Mouse (Mus musculus) C2C12 (cell line): ENCODE results near the gene Clcn7. TPM values are rescaled to one million over a fixed set of nuclear protein-coding genes. Genes with fewer than 3 reads are reported as not detected.
A peak's percentile ranks its signal among the peaks of the same experiment; 100 is the strongest.

Experiments
- H3K27me3 ChIP-seq: one replicate; pipeline ENCODE4 v1.6.1; 2011; ENCODE audit not compliant: control insufficient read depth, insufficient read depth, insufficient read length
- H3K36me3 ChIP-seq: one replicate; pipeline ENCODE4 v1.6.1; 2011; ENCODE audit not compliant: control insufficient read depth, insufficient read depth
- H3K4me3 ChIP-seq: one replicate; pipeline ENCODE4 v1.5.1; 2011; ENCODE audit warnings: mild to moderate bottlenecking, control low read depth; ENCODE audit not compliant: poor library complexity, insufficient read depth, severe bottlenecking
- H3K79me2 ChIP-seq: one replicate; pipeline ENCODE4 v1.6.1; 2011; ENCODE audit not compliant: control insufficient read depth, insufficient read depth
- H3K79me3 ChIP-seq: one replicate; pipeline ENCODE4 v1.6.1; 2011; ENCODE audit warnings: low read depth, control low read depth
- H3ac ChIP-seq: one replicate; pipeline ENCODE3; 2011; ENCODE audit warnings: low read depth; ENCODE audit not compliant: control insufficient read depth, insufficient read length
- CEBPB ChIP-seq: IDR thresholded peaks from one replicate; pipeline ENCODE4 v1.6.1; 2011; ENCODE audit warnings: low read depth, mild to moderate bottlenecking, control low read depth, moderate library complexity
- CTCF ChIP-seq: IDR thresholded peaks from one replicate; pipeline ENCODE4 v1.5.1; 2011; ENCODE audit not compliant: control insufficient read depth, insufficient read depth, insufficient read length
- FOSL1 ChIP-seq: IDR thresholded peaks from one replicate; pipeline ENCODE4 v1.8.0; 2011; ENCODE audit warnings: mild to moderate bottlenecking, low read length; ENCODE audit not compliant: poor library complexity, insufficient read depth, severe bottlenecking
- MAX ChIP-seq: IDR thresholded peaks from one replicate; pipeline ENCODE4 v1.6.1; 2011; ENCODE audit warnings: mild to moderate bottlenecking, control low read depth
- MYOD1 ChIP-seq: IDR thresholded peaks from one replicate; pipeline ENCODE4 v1.6.1; 2011; ENCODE audit warnings: low read depth; ENCODE audit not compliant: control insufficient read depth, insufficient read length
- MYOG ChIP-seq: IDR thresholded peaks from one replicate; pipeline ENCODE4 v1.6.1; 2011; ENCODE audit not compliant: control insufficient read depth, insufficient read length; ENCODE audit errors: extremely low read depth
- USF1 ChIP-seq: IDR thresholded peaks from one replicate; pipeline ENCODE4 v1.6.1; 2011; ENCODE audit warnings: low read depth, mild to moderate bottlenecking, control low read depth, moderate library complexity
- polyA plus RNA-seq: library from polyadenylated mRNA; unstranded; fragments of >200 nt; fragmentation: generic; extraction: Trizol; gene quantifications from one replicate; pipeline ENCODE4 v1.2.1, GENCODE M21; 2012; ENCODE audit warnings: missing spikeins

The Clcn7 gene
- polyA plus RNA-seq, 1 experiment: 19.9 TPM

DNA sequence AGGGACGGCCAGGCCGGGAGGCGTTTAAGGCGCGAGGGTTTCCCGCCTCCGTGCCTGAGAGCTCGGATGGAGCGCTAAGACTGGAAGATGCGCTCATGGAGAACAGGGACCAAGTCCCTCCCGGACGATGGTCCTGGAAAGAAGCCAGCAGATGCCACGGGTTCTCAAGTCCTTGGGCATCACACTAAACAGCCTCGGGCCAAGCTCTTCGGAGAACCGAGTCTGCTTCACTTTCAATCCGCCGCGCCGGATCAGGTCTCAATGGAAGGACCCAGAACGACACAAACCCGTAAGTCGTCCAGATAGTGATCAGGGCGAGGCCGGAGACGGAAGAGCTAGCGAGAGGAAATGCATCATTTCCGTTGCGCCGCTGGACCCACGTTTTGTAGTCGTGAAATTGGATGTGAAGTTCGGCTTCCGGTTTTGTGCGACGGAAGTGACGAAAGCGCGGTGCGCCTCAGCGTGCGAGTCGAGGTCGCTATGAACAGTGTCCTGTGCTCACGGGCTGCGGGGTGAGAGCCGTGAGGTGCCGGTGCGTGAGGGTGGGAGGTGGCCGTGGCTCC is 51.0 kb downstream of the Clcn7 start, which contains the start of gene BC003965:
BC003965 (plus strand) TSS at position 426 of the 563 bp plus-strand sequence.
- H3ac ChIP-seq: peak within 1 kb of the TSS; percentile 85
- peaks cover 25% of the 10 kb centered on the region for H3K79me3 ChIP-seq
- peaks cover 12% of the 10 kb centered on the region for H3K27me3 ChIP-seq
- no peak for TF ChIP-seq USF1
- peak; percentile 99 for TF ChIP-seq MAX
- peak within 1 kb of the TSS; percentile 99 for H3K4me3 ChIP-seq
- H3K79me2 ChIP-seq: peaks cover 46% of the 10 kb centered on the region
- H3K36me3 ChIP-seq: peaks cover 5% of the 10 kb centered on the region

- peaks cover 54% of the 10 kb centered on the region for H3K79me2 ChIP-seq
- TF ChIP-seq CTCF: no peak
- no peak for TF ChIP-seq MAX
- no peak for TF ChIP-seq USF1
- TF ChIP-seq FOSL1: no peak
- no peak for TF ChIP-seq CEBPB
- no peak for TF ChIP-seq MYOG
- TF ChIP-seq MYOD1: no peak
- H3K27me3 ChIP-seq: peaks cover 8% of the 10 kb centered on the region
- peak overlapping the region; percentile 99 for H3K4me3 ChIP-seq
- H3K79me3 ChIP-seq: peaks cover 32% of the 10 kb centered on the region
- peak overlapping the region; percentile 83 for H3ac ChIP-seq
- H3K36me3 ChIP-seq: peaks cover 5% of the 10 kb centered on the region
These were observed 51.8 kb downstream of the Clcn7 start for GRCm38 (mm10) chr17:25184961-25185360.

- peaks cover 11% of the 10 kb centered on the region for H3K36me3 ChIP-seq
- peak overlapping the region; percentile 74 for H3ac ChIP-seq
- H3K79me2 ChIP-seq: peaks cover 71% of the 10 kb centered on the region
- H3K4me3 ChIP-seq: peak overlapping the region; percentile 66
- H3K79me3 ChIP-seq: peaks cover 36% of the 10 kb centered on the region
- no peaks in the 10 kb centered on the region for H3K27me3 ChIP-seq
- TF ChIP-seq MYOG (no peak), CTCF (no peak), USF1 (no peak), FOSL1 (no peak), MYOD1 (no peak), CEBPB (no peak), MAX (no peak)
These were observed 54.6 kb downstream of the Clcn7 start for GRCm38 (mm10) chr17:25187784-25188149.

DNA sequence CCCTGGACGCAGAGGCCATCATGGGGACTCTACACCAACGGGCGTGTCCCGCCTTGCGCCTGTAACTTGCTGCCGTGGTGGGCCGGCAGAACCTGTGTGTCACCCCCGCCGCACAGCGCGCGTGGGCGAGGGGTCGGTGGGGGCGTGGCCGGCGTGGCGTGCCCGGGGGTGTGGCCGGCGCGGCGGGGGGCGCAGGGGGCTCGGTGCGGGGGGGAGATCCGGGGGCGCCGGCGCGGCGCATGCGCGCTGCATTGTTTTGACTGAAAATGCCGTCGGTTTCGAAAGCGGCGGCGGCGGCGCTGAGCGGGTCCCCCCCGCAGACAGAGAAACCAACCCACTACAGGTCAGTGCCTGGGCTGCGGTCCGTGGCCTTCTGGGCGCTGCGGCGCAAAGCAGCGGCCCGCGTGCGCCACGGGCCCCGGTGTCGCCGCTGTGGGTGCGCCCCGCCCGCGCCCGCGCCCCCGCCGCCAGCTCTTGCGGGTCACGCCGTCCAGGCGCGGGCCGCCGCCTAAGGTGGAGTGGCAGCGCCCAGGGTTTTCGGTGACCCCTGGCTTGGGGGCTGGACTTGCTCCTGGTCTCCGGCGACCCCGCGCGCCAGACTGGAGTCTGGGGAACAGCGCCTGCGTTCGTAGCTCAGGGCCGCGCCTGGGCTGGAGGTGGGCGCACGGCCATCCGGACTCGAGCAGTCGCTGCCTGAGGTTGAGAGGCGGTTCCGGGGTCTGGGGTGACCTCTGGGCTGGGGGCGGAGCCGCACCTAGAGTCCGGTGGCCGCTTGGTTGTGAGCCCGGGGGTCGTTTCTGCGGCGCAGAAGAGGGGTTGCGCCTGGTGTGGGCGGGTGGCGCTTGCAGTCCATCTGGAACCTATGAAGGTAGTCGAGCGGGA is 55.2 kb downstream of the Clcn7 start, which contains the start of gene Unkl:
Unkl (plus strand) TSS at position 248 of the 882 bp plus-strand sequence.
- TF ChIP-seq MAX: peak; percentile 31
- no peak for TF ChIP-seq FOSL1
- Histone ChIP-seq H3K36me3 (peaks cover 11% of the 10 kb centered on the region), H3K4me3 (peak within 1 kb of the TSS; percentile 66)

DNA sequence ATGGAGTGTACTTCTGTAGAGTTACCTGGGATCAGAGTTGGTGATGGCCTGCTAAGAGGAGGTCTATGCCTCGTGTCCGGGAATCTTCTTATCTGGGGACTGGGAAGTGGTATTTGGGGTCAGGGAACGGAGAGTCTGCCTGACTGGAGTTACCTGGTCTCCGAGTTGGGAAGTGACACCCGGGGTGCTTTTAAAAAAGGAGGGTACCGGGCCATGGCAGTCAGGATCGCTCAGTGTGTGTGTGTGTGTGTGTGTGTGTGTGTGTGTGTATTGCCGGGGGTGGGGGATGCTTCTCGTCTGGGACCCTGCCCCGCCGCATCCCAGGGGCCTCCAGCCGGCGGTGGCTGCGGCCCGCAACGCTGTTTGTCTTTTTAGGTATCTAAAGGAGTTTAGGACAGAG is 55.9 kb downstream of the Clcn7 start:
- Histone ChIP-seq H3ac (peak overlapping the region; percentile 98), H3K79me2 (peaks cover 74% of the 10 kb centered on the region), H3K4me3 (peak overlapping the region; percentile 66), H3K36me3 (peaks cover 11% of the 10 kb centered on the region), H3K79me3 (peaks cover 42% of the 10 kb centered on the region), H3K27me3 (no peaks in the 10 kb centered on the region)
- no peak for TF ChIP-seq CTCF
- no peak for TF ChIP-seq USF1
- no peak for TF ChIP-seq MYOD1
- no peak for TF ChIP-seq FOSL1
- no peak for TF ChIP-seq MYOG
- no peak for TF ChIP-seq MAX

More for the DNA sequence above, 55.2 kb downstream of the Clcn7 start, which contains the start of gene Unkl:
- H3K27me3 ChIP-seq: no peaks in the 10 kb centered on the region
- H3ac ChIP-seq: peak within 1 kb of the TSS; percentile 98
- peaks cover 41% of the 10 kb centered on the region for H3K79me3 ChIP-seq
- H3K79me2 ChIP-seq: peaks cover 77% of the 10 kb centered on the region

- no peak overlapping the region for H3K4me3 ChIP-seq
- H3K79me2 ChIP-seq: no peaks in the 10 kb centered on the region
- TF ChIP-seq MYOD1: no peak
- TF ChIP-seq CEBPB: no peak
- no peak overlapping the region for H3ac ChIP-seq
- H3K36me3 ChIP-seq: peaks cover 6% of the 10 kb centered on the region
- H3K27me3 ChIP-seq: no peaks in the 10 kb centered on the region
- H3K79me3 ChIP-seq: no peaks in the 10 kb centered on the region
These were observed 69.2 kb downstream of the Clcn7 start for GRCm38 (mm10) chr17:25202401-25202800.
